Mouse (Mus musculus): ENCODE data around the gene Olfr566. TPM values are rescaled to one million over a fixed set of nuclear protein-coding genes. Genes with fewer than 3 reads are reported as not detected.

Gene Olfr566
- not detected for polyA plus RNA-seq (2012; fragmentation: generic; extraction: Trizol)
- long read RNA-seq, experiment 1 = 0 reads
- long read RNA-seq, experiment 2 = 0 reads

DNA sequence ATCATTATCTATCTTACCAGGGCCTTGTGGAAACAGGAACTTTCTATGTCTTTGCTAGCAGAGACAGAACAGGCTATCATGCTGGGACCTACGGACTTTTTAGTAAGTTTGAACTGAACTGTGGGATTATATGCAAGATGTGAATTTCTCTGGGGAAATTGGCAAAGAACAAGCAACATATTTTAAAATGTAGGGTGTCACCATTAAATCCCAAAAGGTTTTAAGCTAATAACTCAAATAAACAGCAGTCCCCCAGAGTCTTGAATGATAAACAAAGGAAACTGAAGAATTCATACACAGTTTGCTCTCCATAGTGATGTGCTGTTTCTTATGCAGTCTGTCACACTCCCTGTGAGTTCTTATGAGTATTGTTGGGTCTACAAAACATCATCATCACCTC is at the start of gene Olfr566:
TSS of gene Olfr566 (minus strand) at position 101 of the 400 bp plus-strand sequence.
- no peak within 1 kb of the TSS for H3K4me3 ChIP-seq (ENCODE audit: insufficient read depth, poor library complexity, severe bottlenecking)
- no peaks in the 10 kb centered on the region for H3K79me2 ChIP-seq (ENCODE audit: control insufficient read depth, insufficient read depth)
- no peaks in the 10 kb centered on the region for H3K27me3 ChIP-seq (ENCODE audit: control insufficient read depth, insufficient read depth, insufficient read length)
- no peaks in the 10 kb centered on the region for H3K36me3 ChIP-seq (ENCODE audit: control insufficient read depth, insufficient read depth)
- TF ChIP-seq CEBPB (IDR thresholded peaks at IDR 0.05; ENCODE audit: low read depth) = no peak
- no peak for TF ChIP-seq CTCF (IDR thresholded peaks at IDR 0.05; ENCODE audit: control insufficient read depth, insufficient read depth, insufficient read length)
- TF ChIP-seq USF1 (IDR thresholded peaks at IDR 0.05; ENCODE audit: low read depth) = no peak
- no peak for TF ChIP-seq MYOD1 (IDR thresholded peaks at IDR 0.05; ENCODE audit: control insufficient read depth, insufficient read length, low read depth)
- H3K79me3 ChIP-seq (ENCODE audit: low read depth) = no peaks in the 10 kb centered on the region
- no peak within 1 kb of the TSS for H3ac ChIP-seq (ENCODE audit: control insufficient read depth, insufficient read length, low read depth)

DNA sequence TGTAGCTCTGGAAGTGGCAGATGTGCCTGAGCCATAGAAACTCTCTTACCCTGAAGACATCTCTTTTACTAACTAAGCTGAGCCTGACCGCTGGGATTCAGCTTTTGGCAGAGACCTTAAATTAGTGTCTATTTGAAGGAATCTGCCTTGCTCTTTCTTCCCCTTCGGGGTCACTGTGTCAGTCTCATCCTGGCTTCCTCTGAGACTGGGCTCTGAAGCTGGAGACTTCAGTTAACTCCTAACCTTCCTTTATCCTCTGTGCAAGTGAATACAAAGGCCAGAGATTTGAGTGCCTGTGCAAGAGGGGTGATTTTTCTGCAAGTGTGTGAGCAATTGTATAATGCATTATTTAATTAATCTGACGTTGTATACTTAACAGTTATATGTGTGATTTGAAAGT is 32.2 kb upstream of the Olfr566 start, which contains the start of gene Olfr569:
TSS of gene Olfr569 (minus strand) at position 101 of the 400 bp plus-strand sequence.
- Histone ChIP-seq H3K36me3 (ENCODE audit: control insufficient read depth, insufficient read depth) (no peaks in the 10 kb centered on the region), H3ac (ENCODE audit: control insufficient read depth, insufficient read length, low read depth) (no peak within 1 kb of the TSS), H3K27me3 (ENCODE audit: control insufficient read depth, insufficient read depth, insufficient read length) (no peaks in the 10 kb centered on the region), H3K79me2 (ENCODE audit: control insufficient read depth, insufficient read depth) (no peaks in the 10 kb centered on the region), H3K4me3 (ENCODE audit: insufficient read depth, poor library complexity, severe bottlenecking) (no peak within 1 kb of the TSS), H3K79me3 (ENCODE audit: low read depth) (no peaks in the 10 kb centered on the region)
- TF ChIP-seq MYOD1 (IDR thresholded peaks at IDR 0.05; ENCODE audit: control insufficient read depth, insufficient read length, low read depth) (no peak), USF1 (IDR thresholded peaks at IDR 0.05; ENCODE audit: low read depth) (no peak)

- Histone ChIP-seq H3K27me3 (ENCODE audit: control insufficient read depth, insufficient read depth, insufficient read length) (no peaks in the 10 kb centered on the region), H3K79me3 (ENCODE audit: low read depth) (no peaks in the 10 kb centered on the region), H3K4me3 (ENCODE audit: insufficient read depth, poor library complexity, severe bottlenecking) (no peak within 1 kb of the TSS), H3ac (ENCODE audit: control insufficient read depth, insufficient read length, low read depth) (no peak within 1 kb of the TSS), H3K36me3 (ENCODE audit: control insufficient read depth, insufficient read depth) (no peaks in the 10 kb centered on the region), H3K79me2 (ENCODE audit: control insufficient read depth, insufficient read depth) (no peaks in the 10 kb centered on the region)
- TF ChIP-seq MYOD1 (IDR thresholded peaks at IDR 0.05; ENCODE audit: control insufficient read depth, insufficient read length, low read depth) (no peak), MYOG (IDR thresholded peaks at IDR 0.05; ENCODE audit: control insufficient read depth, extremely low read depth, insufficient read length) (no peak), CEBPB (IDR thresholded peaks at IDR 0.05; ENCODE audit: low read depth) (no peak), USF1 (IDR thresholded peaks at IDR 0.05; ENCODE audit: low read depth) (no peak), FOSL1 (IDR thresholded peaks at IDR 0.05; ENCODE audit: insufficient read depth, low read length, poor library complexity, severe bottlenecking) (no peak), MAX (IDR thresholded peaks at IDR 0.05) (no peak), CTCF (IDR thresholded peaks at IDR 0.05; ENCODE audit: control insufficient read depth, insufficient read depth, insufficient read length) (no peak)
These were observed 18.3 kb upstream of the Olfr566 start, which contains the start of gene Olfr568 for GRCm38 (mm10) chr7:102876822-102877221. TSS of gene Olfr568 (plus strand) at chr7:102877122.

- no peaks in the 10 kb centered on the region for H3K36me3 ChIP-seq (ENCODE audit: control insufficient read depth, insufficient read depth)
- H3K4me3 ChIP-seq (ENCODE audit: insufficient read depth, poor library complexity, severe bottlenecking) = no peak overlapping the region
- H3K27me3 ChIP-seq (ENCODE audit: control insufficient read depth, insufficient read depth, insufficient read length) = no peaks in the 10 kb centered on the region
- no peak for TF ChIP-seq MAX (IDR thresholded peaks at IDR 0.05)
- no peak for TF ChIP-seq FOSL1 (IDR thresholded peaks at IDR 0.05; ENCODE audit: insufficient read depth, low read length, poor library complexity, severe bottlenecking)
- no peak for TF ChIP-seq USF1 (IDR thresholded peaks at IDR 0.05; ENCODE audit: low read depth)
- TF ChIP-seq CTCF (IDR thresholded peaks at IDR 0.05; ENCODE audit: control insufficient read depth, insufficient read depth, insufficient read length) = no peak
- TF ChIP-seq CEBPB (IDR thresholded peaks at IDR 0.05; ENCODE audit: low read depth) = no peak
- no peak overlapping the region for H3ac ChIP-seq (ENCODE audit: control insufficient read depth, insufficient read length, low read depth)
- H3K79me3 ChIP-seq (ENCODE audit: low read depth) = no peaks in the 10 kb centered on the region
- H3K79me2 ChIP-seq (ENCODE audit: control insufficient read depth, insufficient read depth) = no peaks in the 10 kb centered on the region
These were observed 2.8 kb downstream of the Olfr566 start for GRCm38 (mm10) chr7:102855807-102856206.

Other genes starting within 250 kb of the Olfr566 start
- gene Olfr553, start 240.5 kb downstream of the Olfr566 start, polyA plus RNA-seq (2012; fragmentation: generic; extraction: Trizol) = not detected
- not detected for gene Olfr554, start 220.3 kb downstream of the Olfr566 start, polyA plus RNA-seq (2012; fragmentation: generic; extraction: Trizol)
- not detected for gene Olfr555, start 199.9 kb downstream of the Olfr566 start, polyA plus RNA-seq (2012; fragmentation: generic; extraction: Trizol)
- not detected for gene Olfr556, start 193.9 kb downstream of the Olfr566 start, polyA plus RNA-seq (2012; fragmentation: generic; extraction: Trizol)
- gene Trim68, start 171.4 kb downstream of the Olfr566 start, polyA plus RNA-seq (2012; fragmentation: generic; extraction: Trizol) = 2.0 TPM
- not detected for gene Olfr557, start 162.9 kb downstream of the Olfr566 start, polyA plus RNA-seq (2012; fragmentation: generic; extraction: Trizol)
- not detected for gene Olfr558, start 156.6 kb downstream of the Olfr566 start, polyA plus RNA-seq (2012; fragmentation: generic; extraction: Trizol)
- not detected for gene Olfr33, start 139.7 kb downstream of the Olfr566 start, polyA plus RNA-seq (2012; fragmentation: generic; extraction: Trizol)
- gene Olfr559, start 131.3 kb downstream of the Olfr566 start, polyA plus RNA-seq (2012; fragmentation: generic; extraction: Trizol) = not detected
- gene Olfr560, start 99.4 kb downstream of the Olfr566 start, polyA plus RNA-seq (2012; fragmentation: generic; extraction: Trizol) = not detected
- gene Olfr78, start 99.3 kb downstream of the Olfr566 start, polyA plus RNA-seq (2012; fragmentation: generic; extraction: Trizol) = not detected
- gene Olfr561, start 87.5 kb downstream of the Olfr566 start, polyA plus RNA-seq (2012; fragmentation: generic; extraction: Trizol) = not detected
- gene Olfr564, start 55.3 kb downstream of the Olfr566 start, polyA plus RNA-seq (2012; fragmentation: generic; extraction: Trizol) = not detected
- gene Olfr568, start 18.4 kb upstream of the Olfr566 start, polyA plus RNA-seq (2012; fragmentation: generic; extraction: Trizol) = not detected
- gene Olfr569, start 32.1 kb upstream of the Olfr566 start, polyA plus RNA-seq (2012; fragmentation: generic; extraction: Trizol) = not detected
- not detected for gene Olfr570, start 35.8 kb upstream of the Olfr566 start, polyA plus RNA-seq (2012; fragmentation: generic; extraction: Trizol)
- gene Olfr571, start 58.8 kb upstream of the Olfr566 start, polyA plus RNA-seq (2012; fragmentation: generic; extraction: Trizol) = not detected
- gene Olfr572, start 65.6 kb upstream of the Olfr566 start, polyA plus RNA-seq (2012; fragmentation: generic; extraction: Trizol) = not detected
- not detected for gene Olfr573-ps1, start 83.8 kb upstream of the Olfr566 start, polyA plus RNA-seq (2012; fragmentation: generic; extraction: Trizol)
- not detected for gene Olfr574, start 89.7 kb upstream of the Olfr566 start, polyA plus RNA-seq (2012; fragmentation: generic; extraction: Trizol)
- gene Olfr575, start 100.0 kb upstream of the Olfr566 start, polyA plus RNA-seq (2012; fragmentation: generic; extraction: Trizol) = not detected
- not detected for gene Olfr576, start 103.9 kb upstream of the Olfr566 start, polyA plus RNA-seq (2012; fragmentation: generic; extraction: Trizol)
- not detected for gene Olfr577, start 117.2 kb upstream of the Olfr566 start, polyA plus RNA-seq (2012; fragmentation: generic; extraction: Trizol)
- not detected for gene Olfr578, start 130.6 kb upstream of the Olfr566 start, polyA plus RNA-seq (2012; fragmentation: generic; extraction: Trizol)
- gene Olfr582, start 179.3 kb upstream of the Olfr566 start, polyA plus RNA-seq (2012; fragmentation: generic; extraction: Trizol) = not detected
- not detected for gene Olfr583, start 192.5 kb upstream of the Olfr566 start, polyA plus RNA-seq (2012; fragmentation: generic; extraction: Trizol)
- not detected for gene Olfr584, start 223.1 kb upstream of the Olfr566 start, polyA plus RNA-seq (2012; fragmentation: generic; extraction: Trizol)
- gene Olfr585, start 239.0 kb upstream of the Olfr566 start, polyA plus RNA-seq (2012; fragmentation: generic; extraction: Trizol) = not detected